Mouse (Mus musculus): ENCODE measurements around the gene Spata31d1b. TPM values are rescaled to one million over a fixed set of nuclear protein-coding genes. Genes with fewer than 3 reads are reported as not detected.

Spata31d1b gene
- polyA plus RNA-seq, 1 experiment from 2014 or later, result not detected

DNA sequence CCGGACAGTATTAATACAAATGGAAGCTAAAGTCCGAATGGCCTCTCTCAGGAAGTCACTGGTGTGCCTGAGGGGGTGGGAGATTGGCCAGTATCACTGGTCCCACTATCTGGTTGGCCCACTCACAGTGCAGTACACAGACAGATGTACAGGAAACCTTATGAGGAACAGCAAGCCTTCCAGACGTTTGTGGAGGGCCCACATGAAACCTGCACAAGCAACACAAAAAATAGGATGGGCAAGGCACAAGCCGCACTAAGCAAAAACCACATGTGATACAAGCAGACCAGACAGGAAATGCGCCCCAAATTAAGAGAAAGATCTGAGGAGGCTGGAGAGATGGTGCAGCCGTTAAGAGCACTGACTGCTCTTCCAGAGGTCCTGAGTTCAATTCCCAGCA, 39.8 kb upstream of the Spata31d1b start:
- Histone ChIP-seq H3K36me3 (ENCODE audit: control insufficient read depth, insufficient read depth, low read length) (no peaks in the 10 kb centered on the region), H3K9ac (ENCODE audit: low read length) (no peak overlapping the region), H3K27ac (replicated peaks) (no peak overlapping the region), H3K4me3 (ENCODE audit: low read depth, low read length) (no peak overlapping the region), H3K9me3 (ENCODE audit: control insufficient read depth, low read length) (no peaks in the 10 kb centered on the region), H3K4me2 (replicated peaks; ENCODE audit: low read depth) (no peak overlapping the region), H3K4me1 (replicated peaks; ENCODE audit: control insufficient read depth, insufficient read depth) (no peaks in the 10 kb centered on the region), H3K27me3 (ENCODE audit: control insufficient read depth, insufficient read depth, low read length) (no peaks in the 10 kb centered on the region)
- DNase-seq (ENCODE audit: low spot score), result no peak
- no peak for ATAC-seq (ENCODE audit: low FRiP score, low TSS enrichment)
- 73% methylated on average over 6 of the region's 6 CpGs for WGBS
- TF ChIP-seq EP300 (optimal IDR thresholded peaks at IDR 0.05) (no peak), CTCF (IDR thresholded peaks at IDR 0.05; ENCODE audit: low read depth) (no peak)

GRCm38 (mm10) chr13:59673597-59673996, 38.5 kb upstream of the Spata31d1b start:
- Histone ChIP-seq H3K4me2 (replicated peaks; ENCODE audit: low read depth) (peak overlapping the region; percentile 39), H3K9me3 (ENCODE audit: control insufficient read depth, low read length) (no peaks in the 10 kb centered on the region), H3K4me3 (ENCODE audit: low read depth, low read length) (peak overlapping the region; percentile 18; the same call in 1 of the 2 replicates), H3K9ac (ENCODE audit: low read length) (no peak overlapping the region), H3K36me3 (ENCODE audit: control insufficient read depth, insufficient read depth, low read length) (no peaks in the 10 kb centered on the region), H3K27ac (replicated peaks) (no peak overlapping the region), H3K4me1 (replicated peaks; ENCODE audit: control insufficient read depth, insufficient read depth) (no peaks in the 10 kb centered on the region), H3K27me3 (ENCODE audit: control insufficient read depth, insufficient read depth, low read length) (no peaks in the 10 kb centered on the region)
- TF ChIP-seq EP300 (optimal IDR thresholded peaks at IDR 0.05) (no peak), CTCF (IDR thresholded peaks at IDR 0.05; ENCODE audit: low read depth) (no peak)
- 52% methylated on average over 7 of the region's 7 CpGs for WGBS
- no peak for ATAC-seq (ENCODE audit: low FRiP score, low TSS enrichment)
- DNase-seq (ENCODE audit: low spot score), result no peak

GRCm38 (mm10) chr13:59674215-59674614, 37.9 kb upstream of the Spata31d1b start:
- H3K27me3 ChIP-seq (ENCODE audit: control insufficient read depth, insufficient read depth, low read length), result no peaks in the 10 kb centered on the region
- DNase-seq (ENCODE audit: low spot score), result peak; percentile 44

DNA sequence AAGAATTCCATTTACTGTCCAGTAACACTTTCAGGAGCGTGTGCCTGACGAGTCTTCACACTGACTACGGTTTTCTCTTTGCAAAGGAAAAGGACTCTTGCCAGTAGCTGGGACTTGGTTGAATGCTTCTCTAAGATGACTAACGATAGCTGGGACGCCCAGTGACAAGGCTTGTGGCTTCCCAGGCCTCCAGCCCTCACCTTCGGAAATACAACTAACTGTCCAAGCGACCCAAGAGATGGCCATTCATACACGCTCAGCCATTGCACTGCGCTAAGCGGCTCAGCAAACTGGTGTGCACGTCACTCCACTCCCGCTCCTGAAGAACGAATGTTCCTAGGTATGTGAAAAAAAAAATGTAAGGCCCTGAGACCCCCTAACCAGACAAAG, 37.3 kb upstream of the Spata31d1b start:
- Histone ChIP-seq H3K4me3 (ENCODE audit: low read depth, low read length) (peak overlapping the region; percentile 74), H3K36me3 (ENCODE audit: control insufficient read depth, insufficient read depth, low read length) (no peaks in the 10 kb centered on the region), H3K4me1 (replicated peaks; ENCODE audit: control insufficient read depth, insufficient read depth) (no peaks in the 10 kb centered on the region), H3K9ac (ENCODE audit: low read length) (peak overlapping the region; percentile 79), H3K27ac (replicated peaks) (no peak overlapping the region), H3K9me3 (ENCODE audit: control insufficient read depth, low read length) (no peaks in the 10 kb centered on the region), H3K4me2 (replicated peaks; ENCODE audit: low read depth) (peak overlapping the region; percentile 82), H3K27me3 (ENCODE audit: control insufficient read depth, insufficient read depth, low read length) (no peaks in the 10 kb centered on the region)
- ATAC-seq (ENCODE audit: low FRiP score, low TSS enrichment), result no peak
- no peak for TF ChIP-seq CTCF (IDR thresholded peaks at IDR 0.05; ENCODE audit: low read depth)
- TF ChIP-seq EP300 (optimal IDR thresholded peaks at IDR 0.05), result no peak
- no peak for DNase-seq (ENCODE audit: low spot score)
- 3% methylated on average over 13 of the region's 13 CpGs for WGBS

More at GRCm38 (mm10) chr13:59674215-59674614, 37.9 kb upstream of the Spata31d1b start:
- H3K4me2 ChIP-seq (replicated peaks; ENCODE audit: low read depth), result peak overlapping the region; percentile 82
- TF ChIP-seq CTCF (IDR thresholded peaks at IDR 0.05; ENCODE audit: low read depth) (no peak), EP300 (optimal IDR thresholded peaks at IDR 0.05) (no peak)
- no peaks in the 10 kb centered on the region for H3K36me3 ChIP-seq (ENCODE audit: control insufficient read depth, insufficient read depth, low read length)
- H3K4me3 ChIP-seq (ENCODE audit: low read depth, low read length), result peak overlapping the region; percentile 74; the same call in 1 of the 2 replicates
- ATAC-seq (ENCODE audit: low FRiP score, low TSS enrichment), result no peak
- no peaks in the 10 kb centered on the region for H3K4me1 ChIP-seq (replicated peaks; ENCODE audit: control insufficient read depth, insufficient read depth)
- H3K27ac ChIP-seq (replicated peaks), result no peak overlapping the region
- 28% methylated on average over 3 of the region's 3 CpGs for WGBS
- 0 out of 2 replicates have a peak overlapping the region, but pooled peaks have one; percentile 8 for H3K9ac ChIP-seq (ENCODE audit: low read length)
- no peaks in the 10 kb centered on the region for H3K9me3 ChIP-seq (ENCODE audit: control insufficient read depth, low read length)

DNA sequence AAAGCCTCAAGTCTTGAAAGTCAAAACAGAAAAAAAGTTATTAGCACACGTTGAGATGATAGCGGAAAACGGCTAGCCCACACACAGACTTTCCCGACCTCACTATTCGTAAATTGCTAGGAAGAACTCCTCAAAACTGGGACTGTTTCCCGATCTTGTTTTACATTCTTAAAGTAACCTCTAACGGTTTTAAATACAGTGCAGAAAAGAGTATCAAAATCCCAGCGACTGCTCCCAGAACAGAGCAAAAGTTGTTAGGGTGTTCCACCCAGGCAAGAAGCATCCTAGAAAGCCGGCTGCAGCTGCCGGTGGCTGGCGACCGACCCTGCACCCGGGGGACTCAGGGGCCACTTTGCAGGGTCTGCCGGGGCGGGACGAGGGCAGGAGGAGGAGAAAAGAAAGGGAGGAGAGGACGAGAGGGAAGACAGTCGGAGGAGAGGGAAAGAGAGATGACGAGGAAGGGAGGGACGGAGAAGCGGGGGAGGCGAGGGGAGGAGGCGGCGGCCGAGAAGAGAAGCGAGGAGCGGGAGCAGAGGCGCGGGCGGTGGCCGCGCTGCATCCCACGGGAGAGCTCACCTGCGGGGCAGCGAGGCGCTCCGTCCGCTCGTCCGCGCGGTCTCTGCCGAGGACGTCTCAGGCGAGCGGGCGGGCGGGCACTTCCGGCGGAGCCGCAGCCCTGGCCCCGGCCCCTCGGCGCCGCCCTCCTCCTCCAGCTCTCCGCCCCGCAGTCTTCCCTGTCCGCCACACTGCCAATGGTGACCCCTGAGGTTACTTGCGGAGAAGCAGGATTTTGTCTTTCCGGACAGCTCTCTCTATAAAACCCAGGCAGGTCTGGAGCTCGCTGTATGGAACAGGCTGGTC, 36.7 kb upstream of the Spata31d1b start, which contains the start of gene Golm1:
Gene Golm1 (minus strand): TSS at position 661 of the 861 bp plus-strand sequence.
- DNase-seq (ENCODE audit: low spot score), result peak; percentile 77
- under 1% methylated on average over 41 of the region's 61 CpGs for WGBS
- H3K9me3 ChIP-seq (ENCODE audit: control insufficient read depth, low read length), result no peaks in the 10 kb centered on the region
- peak within 1 kb of the TSS; percentile 74 for H3K4me3 ChIP-seq (ENCODE audit: low read depth, low read length)
- no peak for TF ChIP-seq EP300 (optimal IDR thresholded peaks at IDR 0.05)
- peak; percentile 14 for TF ChIP-seq CTCF (IDR thresholded peaks at IDR 0.05; ENCODE audit: low read depth)
- H3K4me2 ChIP-seq (replicated peaks; ENCODE audit: low read depth), result peak within 1 kb of the TSS; percentile 82
- H3K36me3 ChIP-seq (ENCODE audit: control insufficient read depth, insufficient read depth, low read length), result no peaks in the 10 kb centered on the region
- peak within 1 kb of the TSS; percentile 79 for H3K9ac ChIP-seq (ENCODE audit: low read length)
- H3K27ac ChIP-seq (replicated peaks), result peak within 1 kb of the TSS; percentile 56
- H3K27me3 ChIP-seq (ENCODE audit: control insufficient read depth, insufficient read depth, low read length), result no peaks in the 10 kb centered on the region
- ATAC-seq (ENCODE audit: low FRiP score, low TSS enrichment), result peak; percentile 82
- H3K4me1 ChIP-seq (replicated peaks; ENCODE audit: control insufficient read depth, insufficient read depth), result no peaks in the 10 kb centered on the region

Data from stomach, postnatal 0 days (tissue).